Mouse (Mus musculus) liver, embryonic 13.5 days (tissue): ENCODE measurements around the gene Crnn. TPM values are rescaled to one million over a fixed set of nuclear protein-coding genes. Genes with fewer than 3 reads are reported as not detected.

Experiments
- ATAC-seq: fragments of 200-750 bp; cut with Nextera tagmentation; 2 replicates; pipeline ENCODE4 v1.8.0; 2017; ENCODE audit warnings: low read depth, mild to moderate bottlenecking, moderate number of reproducible peaks, moderate library complexity
- DNase-seq: peaks from one replicate; pipeline ENCODE4 v3.0.0; 2022
- H3K27ac ChIP-seq: fragments of 300-500 bp; sonication (generic); 2 replicates; pipeline ENCODE4 v1.5.1; 2015; ENCODE audit warnings: moderate library complexity, mild to moderate bottlenecking, inconsistent platforms
- H3K27me3 ChIP-seq: fragments of 300-500 bp; sonication (generic); 2 replicates; pipeline ENCODE4 v1.6.1; 2015; ENCODE audit warnings: mild to moderate bottlenecking, inconsistent platforms
- H3K36me3 ChIP-seq: fragments of 300-500 bp; sonication (generic); 2 replicates; pipeline ENCODE4 v1.6.1; 2015; ENCODE audit warnings: mild to moderate bottlenecking, inconsistent platforms
- H3K4me1 ChIP-seq: fragments of 300-500 bp; sonication (generic); replicated peaks from 2 replicates; pipeline ENCODE4 v1.6.1; 2015; ENCODE audit warnings: inconsistent platforms
- H3K4me2 ChIP-seq: fragments of 300-500 bp; sonication (generic); 2 replicates; pipeline ENCODE4 v1.6.1; 2015; ENCODE audit warnings: inconsistent platforms, mild to moderate bottlenecking, moderate library complexity
- H3K4me3 ChIP-seq: fragments of 300-500 bp; sonication (generic); replicated peaks from 2 replicates; pipeline ENCODE4 v1.5.1; 2015; ENCODE audit warnings: mild to moderate bottlenecking, inconsistent platforms
- H3K9ac ChIP-seq: fragments of 300-500 bp; sonication (generic); 2 replicates; pipeline ENCODE4 v1.6.1; 2015; ENCODE audit warnings: mild to moderate bottlenecking, inconsistent platforms
- H3K9me3 ChIP-seq: fragments of 300-500 bp; sonication (generic); replicated peaks from 2 replicates; pipeline ENCODE4 v1.6.1; 2016; ENCODE audit warnings: inconsistent platforms
- WGBS: fragments of 180-500 bp; shearing (Covaris S2); methylation state at CpG from one replicate; pipeline ENCODE4 v1.1.7; 2015; ENCODE audit not compliant: insufficient replicate concordance; 5-methylcytosine and 5-hydroxymethylcytosine counted together
- polyA plus RNA-seq: library from polyadenylated mRNA; unstranded; fragments of >200 nt; fragmentation: Nextera tagmentation; extraction: Ambion mirVana; gene quantifications from 2 replicates; pipeline ENCODE4 v1.2.1, GENCODE M21; 2015

The Crnn gene
- not detected in 2 replicates for polyA plus RNA-seq

DNA sequence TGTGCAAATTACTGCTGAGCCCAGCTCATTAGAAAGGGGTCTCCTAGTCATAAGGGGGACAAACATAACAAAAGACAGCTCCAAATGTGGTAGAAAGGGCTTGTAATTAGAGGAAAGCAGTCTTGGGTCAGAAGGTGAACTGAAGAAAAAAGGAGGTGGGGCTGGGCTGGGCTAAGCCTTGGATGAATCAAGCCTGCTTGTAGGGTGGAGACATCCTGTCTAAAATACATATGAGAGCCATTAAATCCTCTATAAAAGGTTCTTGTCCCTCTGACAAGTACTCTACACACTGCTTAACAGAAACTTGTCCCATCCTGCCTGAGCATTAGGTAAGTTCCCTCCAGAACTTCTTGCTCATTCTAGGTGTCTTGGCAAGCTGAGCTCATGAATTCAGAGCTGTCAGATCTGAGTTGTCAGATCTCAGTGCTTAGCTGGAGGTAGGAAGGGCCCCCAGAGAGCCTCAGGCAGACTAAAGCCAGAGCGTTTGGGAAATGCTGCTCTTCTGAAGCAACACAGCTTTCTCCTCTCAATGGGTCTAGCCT, at the start of gene Crnn:
Crnn (plus strand) TSS at position 278 of the 542 bp plus-strand sequence.
- no peaks in the 10 kb centered on the region for H3K4me1 ChIP-seq
- H3K9me3 ChIP-seq: no peaks in the 10 kb centered on the region
- no peak within 1 kb of the TSS for H3K9ac ChIP-seq
- no peaks in the 10 kb centered on the region for H3K36me3 ChIP-seq
- no peak within 1 kb of the TSS for H3K27ac ChIP-seq
- DNase-seq (no peak), ATAC-seq (no peak)
- H3K27me3 ChIP-seq: no peaks in the 10 kb centered on the region
- H3K4me3 ChIP-seq: no peak within 1 kb of the TSS
- no peak within 1 kb of the TSS for H3K4me2 ChIP-seq
- 47% methylated on average over 1 of the region's 1 CpGs for WGBS

DNA sequence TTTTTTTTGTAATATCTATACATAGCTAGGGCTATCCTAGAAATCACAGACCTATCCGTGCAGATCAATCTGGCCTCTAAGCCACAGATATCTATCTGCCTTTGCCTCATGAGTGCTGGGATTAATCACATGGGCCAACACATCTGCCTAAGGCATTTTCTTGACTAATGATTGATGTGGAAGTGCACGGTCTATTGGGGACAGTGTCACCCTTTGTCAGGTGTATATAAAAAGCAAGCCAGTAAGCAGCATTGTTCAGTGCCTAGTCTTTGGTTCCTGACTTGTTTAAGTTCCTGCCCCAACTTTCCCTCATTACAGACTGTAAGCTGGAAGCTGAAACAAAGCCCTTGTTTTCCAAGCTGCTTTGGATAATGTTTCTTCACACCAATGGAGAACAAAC, 48.1 kb upstream of the Crnn start:
- no peak overlapping the region for H3K27ac ChIP-seq
- ATAC-seq: no peak
- no peaks in the 10 kb centered on the region for H3K36me3 ChIP-seq
- H3K9me3 ChIP-seq: no peaks in the 10 kb centered on the region
- no peaks in the 10 kb centered on the region for H3K27me3 ChIP-seq
- H3K4me3 ChIP-seq: no peak overlapping the region
- no peak overlapping the region for H3K4me2 ChIP-seq
- H3K4me1 ChIP-seq: no peaks in the 10 kb centered on the region
- 54% methylated on average over 2 of the region's 2 CpGs for WGBS
- no peak overlapping the region for H3K9ac ChIP-seq
- no peak for DNase-seq

DNA sequence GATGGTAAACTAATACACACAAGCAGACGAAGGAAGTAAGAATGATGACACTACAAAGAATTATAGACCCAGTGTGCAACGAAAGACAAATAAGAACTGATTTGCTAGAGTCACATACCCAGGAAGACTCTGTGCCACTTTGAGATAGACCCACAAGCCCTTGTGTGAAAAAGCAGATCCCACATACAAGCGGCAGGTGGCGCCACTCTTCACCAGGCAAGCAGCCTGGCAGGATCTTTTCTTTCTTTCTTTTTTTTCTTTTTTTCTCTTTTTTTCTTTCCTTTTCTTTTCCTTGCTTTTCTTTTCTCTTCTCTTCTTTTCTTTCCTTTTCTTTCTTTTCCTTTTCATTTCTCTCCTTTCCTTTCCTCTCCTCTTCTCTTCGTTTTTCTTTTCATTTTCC, 32.9 kb upstream of the Crnn start:
- no peaks in the 10 kb centered on the region for H3K36me3 ChIP-seq
- no peaks in the 10 kb centered on the region for H3K9me3 ChIP-seq
- H3K27ac ChIP-seq: no peak overlapping the region
- no peaks in the 10 kb centered on the region for H3K4me1 ChIP-seq
- no peak overlapping the region for H3K9ac ChIP-seq
- no peaks in the 10 kb centered on the region for H3K27me3 ChIP-seq
- 27% methylated on average over 5 of the region's 5 CpGs for WGBS
- no peak overlapping the region for H3K4me3 ChIP-seq
- H3K4me2 ChIP-seq: no peak overlapping the region
- DNase-seq (no peak), ATAC-seq (no peak)

DNA sequence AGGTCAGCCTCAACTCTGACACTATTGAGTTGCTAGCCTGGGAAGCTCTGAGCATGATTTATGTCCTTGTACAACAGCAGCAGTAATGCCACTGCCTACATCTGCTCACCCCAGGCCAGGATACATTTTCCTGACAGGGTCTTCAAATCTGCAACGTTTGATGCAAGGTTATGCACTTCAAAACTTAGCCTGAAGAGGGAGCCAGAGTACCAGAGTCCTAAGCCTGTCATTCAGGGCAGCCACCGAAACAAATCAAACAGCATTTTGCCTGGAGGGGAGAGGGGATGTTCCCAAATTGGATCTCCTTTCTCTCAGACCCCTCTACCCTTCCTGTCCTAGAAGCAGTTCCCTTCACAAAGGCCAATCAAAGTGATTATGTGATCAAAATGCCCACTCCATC, 30.1 kb upstream of the Crnn start:
- DNase-seq (no peak), ATAC-seq (no peak)
- 4% methylated on average over 2 of the region's 2 CpGs for WGBS
- H3K9me3 ChIP-seq: no peaks in the 10 kb centered on the region
- H3K4me2 ChIP-seq: no peak overlapping the region
- H3K9ac ChIP-seq: no peak overlapping the region
- no peak overlapping the region for H3K4me3 ChIP-seq
- H3K27ac ChIP-seq: no peak overlapping the region
- no peaks in the 10 kb centered on the region for H3K27me3 ChIP-seq
- H3K4me1 ChIP-seq: no peaks in the 10 kb centered on the region
- H3K36me3 ChIP-seq: no peaks in the 10 kb centered on the region

DNA sequence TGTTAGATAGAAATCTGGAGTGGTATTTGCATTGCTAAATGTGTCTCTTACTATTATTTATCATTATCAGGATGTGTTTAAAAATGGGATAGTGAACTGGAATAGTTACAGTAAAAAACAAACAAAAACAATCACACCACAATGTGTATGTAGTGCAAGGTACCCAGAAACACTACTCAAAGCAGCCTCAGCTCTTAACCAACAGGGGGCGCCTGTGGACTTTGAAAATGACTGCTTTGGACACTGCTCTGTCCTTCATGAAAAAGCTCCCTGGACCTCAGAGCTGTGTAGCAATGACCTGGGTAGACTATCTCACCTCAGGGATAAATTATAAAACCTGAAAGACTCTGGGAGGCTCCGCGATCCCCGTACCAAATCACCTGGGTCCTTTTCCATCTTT, 25.5 kb upstream of the Crnn start:
- Histone ChIP-seq H3K27me3 (no peaks in the 10 kb centered on the region), H3K4me2 (no peak overlapping the region), H3K9ac (no peak overlapping the region), H3K27ac (no peak overlapping the region), H3K36me3 (no peaks in the 10 kb centered on the region), H3K4me3 (no peak overlapping the region), H3K9me3 (no peaks in the 10 kb centered on the region), H3K4me1 (no peaks in the 10 kb centered on the region)
- ATAC-seq: no peak
- WGBS: 42% methylated on average over 4 of the region's 4 CpGs
- no peak for DNase-seq

DNA sequence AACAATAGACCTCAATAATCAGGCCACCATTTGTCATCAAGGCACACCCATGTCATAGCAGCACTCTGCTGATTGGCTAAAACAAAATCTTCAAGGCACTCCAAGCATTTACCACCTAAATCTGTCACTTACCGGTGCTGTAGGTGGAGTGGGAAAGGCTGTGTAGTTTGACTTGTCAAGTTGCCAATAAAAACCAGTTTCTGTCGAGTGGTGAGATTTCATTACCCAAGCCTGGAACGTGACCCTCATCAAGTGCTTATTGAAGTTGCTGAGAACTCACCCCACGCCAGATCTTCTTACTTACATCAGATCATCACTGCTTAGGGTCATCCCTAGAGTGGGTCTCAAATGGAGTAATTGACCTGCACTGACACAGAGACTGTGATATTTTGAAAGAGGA, 16.5 kb upstream of the Crnn start:
- Histone ChIP-seq H3K36me3 (no peaks in the 10 kb centered on the region), H3K4me2 (no peak overlapping the region), H3K9ac (no peak overlapping the region), H3K27me3 (no peaks in the 10 kb centered on the region), H3K27ac (no peak overlapping the region), H3K4me1 (no peaks in the 10 kb centered on the region), H3K4me3 (no peak overlapping the region), H3K9me3 (no peaks in the 10 kb centered on the region)
- WGBS: 37% methylated on average over 4 of the region's 4 CpGs
- ATAC-seq: no peak
- no peak for DNase-seq

DNA sequence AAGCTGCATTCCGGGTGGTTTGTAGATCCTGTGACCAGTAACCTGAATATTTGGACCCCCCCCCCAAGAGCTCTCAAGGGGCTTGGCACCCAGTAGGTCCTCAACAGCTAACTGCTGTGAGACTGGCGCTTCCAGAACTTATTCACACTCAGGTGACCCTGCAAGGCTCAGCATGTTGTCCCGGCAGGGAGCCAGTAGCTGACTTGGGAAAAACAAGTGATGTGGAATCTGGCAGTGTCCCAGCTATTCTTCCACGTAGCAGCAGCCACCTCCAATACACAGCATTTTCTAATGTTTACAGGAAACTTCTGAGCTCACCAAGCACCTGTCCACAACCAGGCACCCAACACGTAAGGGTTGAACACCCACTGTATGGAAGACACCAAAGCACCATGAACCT, 15.5 kb upstream of the Crnn start:
- 45% methylated on average over 5 of the region's 5 CpGs for WGBS
- H3K27me3 ChIP-seq: no peaks in the 10 kb centered on the region
- H3K4me2 ChIP-seq: no peak overlapping the region
- ATAC-seq: no peak
- no peak overlapping the region for H3K27ac ChIP-seq
- no peak overlapping the region for H3K4me3 ChIP-seq
- no peak overlapping the region for H3K9ac ChIP-seq
- DNase-seq: no peak
- H3K9me3 ChIP-seq: no peaks in the 10 kb centered on the region
- H3K4me1 ChIP-seq: no peaks in the 10 kb centered on the region
- H3K36me3 ChIP-seq: no peaks in the 10 kb centered on the region

DNA sequence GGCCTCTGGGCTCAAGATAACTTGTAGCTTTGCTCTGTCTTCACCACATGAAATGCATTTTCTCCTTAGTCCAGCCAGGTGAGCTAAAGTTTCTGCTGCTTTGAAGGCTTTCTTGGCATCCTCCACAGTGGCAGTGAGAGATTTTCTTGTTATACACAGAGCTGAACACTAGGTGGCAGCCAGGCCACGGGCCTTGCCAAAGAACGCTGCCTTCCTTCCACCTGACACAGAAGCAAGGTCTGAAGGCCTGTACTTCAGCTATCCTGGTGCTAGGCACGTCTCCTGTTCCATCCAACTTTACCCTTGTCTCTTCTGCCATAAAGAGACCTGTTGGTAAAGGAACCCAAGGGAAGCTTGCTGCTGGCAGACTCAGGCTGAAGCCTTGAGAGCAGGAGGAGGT, 14.1 kb upstream of the Crnn start:
- DNase-seq: no peak
- H3K9ac ChIP-seq: no peak overlapping the region
- no peak overlapping the region for H3K27ac ChIP-seq
- H3K4me3 ChIP-seq: no peak overlapping the region
- no peaks in the 10 kb centered on the region for H3K9me3 ChIP-seq
- H3K4me2 ChIP-seq: no peak overlapping the region
- no peaks in the 10 kb centered on the region for H3K36me3 ChIP-seq
- H3K27me3 ChIP-seq: no peaks in the 10 kb centered on the region
- ATAC-seq: no peak
- no peaks in the 10 kb centered on the region for H3K4me1 ChIP-seq
- 6% methylated on average over 3 of the region's 3 CpGs for WGBS

DNA sequence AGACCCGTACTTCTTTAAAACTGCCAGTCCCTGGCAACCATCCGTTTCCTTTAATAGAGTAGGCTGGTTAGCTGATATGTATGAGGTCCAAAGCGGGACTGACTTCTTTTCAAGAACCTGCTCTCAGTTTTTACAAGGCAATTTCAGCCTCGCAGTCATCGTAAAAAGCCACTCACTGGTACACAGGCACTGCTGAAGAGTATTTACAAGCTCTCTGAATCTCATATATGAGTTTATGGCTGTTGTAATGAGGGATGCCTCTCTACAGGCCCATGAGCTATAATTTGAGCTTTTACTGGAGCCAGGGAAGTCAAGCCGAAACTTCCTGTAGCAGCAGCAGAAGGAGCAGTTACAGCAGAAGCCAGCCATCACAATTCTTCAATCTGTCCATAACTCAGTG, 17.9 kb downstream of the Crnn start:
- Histone ChIP-seq H3K9me3 (no peaks in the 10 kb centered on the region), H3K4me2 (no peak overlapping the region), H3K4me3 (no peak overlapping the region), H3K4me1 (no peaks in the 10 kb centered on the region), H3K27me3 (no peaks in the 10 kb centered on the region), H3K9ac (no peak overlapping the region), H3K36me3 (no peaks in the 10 kb centered on the region), H3K27ac (no peak overlapping the region)
- no peak for ATAC-seq
- WGBS: 46% methylated on average over 6 of the region's 6 CpGs
- no peak for DNase-seq

DNA sequence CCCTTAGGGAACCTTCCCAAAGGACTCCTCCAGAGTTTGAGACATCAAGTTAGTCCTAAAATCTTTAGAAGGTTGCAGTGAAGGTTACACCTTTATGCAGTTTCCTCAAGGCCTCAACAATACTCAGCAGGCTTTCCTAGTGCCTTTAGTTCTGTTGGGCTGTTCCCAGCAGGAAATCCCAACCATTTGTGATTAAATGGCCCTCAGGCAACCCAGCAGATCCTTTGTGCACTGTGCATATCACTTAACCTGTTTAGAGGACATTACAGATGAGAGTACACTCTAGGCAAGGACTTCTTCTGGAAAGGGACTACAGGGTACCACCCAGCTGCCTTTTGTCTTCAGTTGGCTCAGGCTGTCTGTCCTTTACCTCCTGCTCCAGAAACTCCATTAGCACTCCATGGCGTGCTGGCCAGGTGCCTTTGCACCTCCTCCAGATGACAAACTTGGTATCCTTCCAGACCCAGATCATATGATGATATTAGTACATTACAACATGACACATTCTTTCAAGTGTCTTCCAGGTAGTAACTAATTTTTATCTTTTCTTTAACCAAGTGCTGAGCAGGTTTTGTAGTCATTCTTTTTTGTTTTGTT, 18.5 kb downstream of the Crnn start:
- Histone ChIP-seq H3K27ac (no peak overlapping the region), H3K36me3 (no peaks in the 10 kb centered on the region), H3K9ac (no peak overlapping the region), H3K27me3 (no peaks in the 10 kb centered on the region), H3K4me2 (no peak overlapping the region), H3K4me3 (no peak overlapping the region), H3K4me1 (no peaks in the 10 kb centered on the region), H3K9me3 (no peaks in the 10 kb centered on the region)
- DNase-seq (no peak), ATAC-seq (no peak)
- WGBS: 44% methylated on average over 1 of the region's 1 CpGs

DNA sequence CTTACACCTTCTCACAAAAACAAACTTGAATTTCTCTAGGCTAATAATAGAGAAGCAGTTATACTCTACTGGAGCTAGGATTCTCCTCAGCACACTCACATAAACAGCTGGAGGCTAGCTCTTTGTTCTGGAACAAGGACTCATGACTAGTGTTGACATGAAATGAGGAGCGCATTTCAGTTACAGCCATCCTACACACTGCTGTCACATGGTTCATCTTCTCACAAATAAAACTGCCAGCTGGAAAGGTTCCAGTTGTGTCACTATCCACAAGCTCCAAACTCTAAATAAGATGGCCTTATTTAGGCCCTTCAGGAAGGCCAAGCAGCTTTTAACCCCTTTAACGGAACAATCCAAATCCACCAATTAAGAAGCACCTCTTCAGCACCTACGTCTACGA, 36.3 kb downstream of the Crnn start:
- ATAC-seq: no peak

DNA sequence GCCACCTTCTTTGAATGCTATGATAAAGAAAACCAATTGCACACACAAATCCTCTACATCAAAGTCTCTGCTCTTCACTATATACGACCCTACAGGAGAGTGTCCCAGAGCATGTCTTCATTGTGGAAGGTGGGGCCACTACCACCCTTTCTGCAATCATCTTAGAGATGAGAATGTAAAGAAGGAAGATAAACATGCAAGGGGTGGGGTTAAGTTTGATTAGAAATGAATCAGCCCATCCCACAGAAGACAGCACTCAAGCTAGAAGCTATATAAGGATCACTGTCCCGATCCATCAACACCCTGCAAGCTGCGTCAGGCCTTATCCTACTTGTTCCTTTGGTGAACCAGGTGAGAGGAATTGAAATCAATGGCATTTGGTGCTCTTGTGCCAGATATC, 52.4 kb downstream of the Crnn start, which contains the start of gene Flg2:
Flg2 (plus strand) TSS at position 301 of the 400 bp plus-strand sequence.
- Histone ChIP-seq H3K36me3 (no peaks in the 10 kb centered on the region), H3K4me3 (no peak within 1 kb of the TSS), H3K4me2 (no peak within 1 kb of the TSS), H3K9me3 (no peaks in the 10 kb centered on the region), H3K9ac (no peak within 1 kb of the TSS), H3K27me3 (no peaks in the 10 kb centered on the region), H3K27ac (no peak within 1 kb of the TSS), H3K4me1 (no peaks in the 10 kb centered on the region)
- WGBS: 72% methylated on average over 3 of the region's 3 CpGs
- ATAC-seq: no peak
- DNase-seq: no peak

More for the DNA sequence above, 36.3 kb downstream of the Crnn start:
- no peaks in the 10 kb centered on the region for H3K27me3 ChIP-seq
- no peak overlapping the region for H3K4me3 ChIP-seq
- H3K9me3 ChIP-seq: no peaks in the 10 kb centered on the region
- no peak overlapping the region for H3K27ac ChIP-seq
- no peaks in the 10 kb centered on the region for H3K4me1 ChIP-seq
- H3K36me3 ChIP-seq: no peaks in the 10 kb centered on the region
- no peak overlapping the region for H3K4me2 ChIP-seq
- no peak overlapping the region for H3K9ac ChIP-seq
- DNase-seq: no peak
- 71% methylated on average over 4 of the region's 4 CpGs for WGBS
